Mouse (Mus musculus) kidney, postnatal 36 days (tissue): ENCODE results near the gene Rps2.
"Not testable (repeated sequence)": the region's sequence is repeated elsewhere in the genome, so short reads cannot be mapped to it uniquely, and the experiment has no call there.

ENCODE experiments used
- DNase-seq, 2 experiments: peaks; one replicate each; pipeline ENCODE4 v3.0.0; 2021 to 2022; ENCODE audit warnings: mixed read lengths in 2 of 2

Rps2 gene

GRCm38 (mm10) chr17:24706982-24707800, 10.7 kb upstream of the Rps2 start, which contains the start of gene Tbl3:
Gene Tbl3 (minus strand): TSS chr17:24707660.
- DNase-seq = peak; percentile 95 to 97

GRCm38 (mm10) chr17:24707801-24708425, 10.0 kb upstream of the Rps2 start:
- DNase-seq = peak in 1 of 2 experiments; percentile 37

- DNase-seq = no peak
Observed at GRCm38 (mm10) chr17:24708646-24709045, 9.3 kb upstream of the Rps2 start.

GRCm38 (mm10) chr17:24715556-24715955, 2.4 kb upstream of the Rps2 start:
- no peak for DNase-seq

- DNase-seq = no peak
Observed at GRCm38 (mm10) chr17:24716166-24716682, 1.7 kb upstream of the Rps2 start.

GRCm38 (mm10) chr17:24718938-24719337, 1.0 kb downstream of the Rps2 start:
- not testable (repeated sequence) for DNase-seq

- DNase-seq = peak; percentile 99
Observed at GRCm38 (mm10) chr17:24719494-24720222, 1.7 kb downstream of the Rps2 start.

GRCm38 (mm10) chr17:24720616-24721015, 2.7 kb downstream of the Rps2 start:
- not testable (repeated sequence) for DNase-seq

- not testable (repeated sequence) for DNase-seq
Observed at GRCm38 (mm10) chr17:24721383-24721955, 3.6 kb downstream of the Rps2 start.

- peak in 1 of 2 experiments; percentile 39 for DNase-seq
Observed at GRCm38 (mm10) chr17:24722220-24722924, 4.5 kb downstream of the Rps2 start.

- DNase-seq = no peak
Observed at GRCm38 (mm10) chr17:24723122-24723880, 5.4 kb downstream of the Rps2 start.

GRCm38 (mm10) chr17:24723881-24724180, 5.9 kb downstream of the Rps2 start:
- peak in 1 of 2 experiments; percentile 37 for DNase-seq

GRCm38 (mm10) chr17:24724184-24724583, 6.3 kb downstream of the Rps2 start, which contains the start of gene Ndufb10:
Gene Ndufb10 (minus strand): TSS chr17:24724478.
- DNase-seq = peak; percentile 97 to 99

- DNase-seq = no peak
Observed at GRCm38 (mm10) chr17:24725637-24726390, 7.9 kb downstream of the Rps2 start.

GRCm38 (mm10) chr17:24727618-24728017, 9.7 kb downstream of the Rps2 start, which contains the start of gene Rpl3l:
Gene Rpl3l (plus strand): TSS chr17:24727820.
- DNase-seq = no peak

- DNase-seq = no peak
Observed at GRCm38 (mm10) chr17:24728184-24728583, 10.3 kb downstream of the Rps2 start.

GRCm38 (mm10) chr17:24729067-24729466, 11.2 kb downstream of the Rps2 start:
- DNase-seq = no peak

- DNase-seq = no peak
Observed at GRCm38 (mm10) chr17:24730787-24731186, 12.9 kb downstream of the Rps2 start.

GRCm38 (mm10) chr17:24732233-24732935, 14.5 kb downstream of the Rps2 start:
- DNase-seq = peak in 1 of 2 experiments; percentile 56
